Mouse (Mus musculus) liver, embryonic 15.5 days (tissue): ENCODE data around the gene Gm34653. TPM values are rescaled to one million over a fixed set of nuclear protein-coding genes. Genes with fewer than 3 reads are reported as not detected.

Source experiments
- ATAC-seq: fragments of 200-750 bp; cut with Nextera tagmentation; 2 replicates; pipeline ENCODE4 v1.8.0; 2017; ENCODE audit warnings: moderate number of reproducible peaks, mild to moderate bottlenecking, moderate library complexity; ENCODE audit not compliant: insufficient read depth
- H3K27ac ChIP-seq: fragments of 300-500 bp; sonication (generic); replicated peaks from 2 replicates; pipeline ENCODE4 v1.5.1; 2015; ENCODE audit warnings: mild to moderate bottlenecking, inconsistent platforms
- H3K27me3 ChIP-seq: fragments of 300-500 bp; sonication (generic); 2 replicates; pipeline ENCODE4 v1.6.1; 2015; ENCODE audit warnings: mild to moderate bottlenecking, inconsistent platforms
- H3K36me3 ChIP-seq: fragments of 300-500 bp; sonication (generic); replicated peaks from 2 replicates; pipeline ENCODE4 v1.6.1; 2015; ENCODE audit warnings: moderate library complexity, mild to moderate bottlenecking, inconsistent platforms
- H3K4me1 ChIP-seq: fragments of 300-500 bp; sonication (generic); replicated peaks from 2 replicates; pipeline ENCODE4 v1.6.1; 2015; ENCODE audit warnings: inconsistent platforms
- H3K4me2 ChIP-seq: fragments of 300-500 bp; sonication (generic); 2 replicates; pipeline ENCODE4 v1.6.1; 2015; ENCODE audit warnings: moderate library complexity, mild to moderate bottlenecking, inconsistent platforms
- H3K4me3 ChIP-seq: fragments of 300-500 bp; sonication (generic); replicated peaks from 2 replicates; pipeline ENCODE4 v1.5.1; 2015; ENCODE audit warnings: mild to moderate bottlenecking, inconsistent platforms
- H3K9ac ChIP-seq: fragments of 300-500 bp; sonication (generic); 2 replicates; pipeline ENCODE4 v1.6.1; 2015; ENCODE audit warnings: moderate library complexity, mild to moderate bottlenecking, inconsistent platforms
- H3K9me3 ChIP-seq: fragments of 300-500 bp; sonication (generic); replicated peaks from 2 replicates; pipeline ENCODE4 v1.6.1; 2016; ENCODE audit warnings: inconsistent platforms
- WGBS: fragments of 180-500 bp; shearing (Covaris S2); methylation state at CpG from one replicate; pipeline ENCODE4 v1.1.7; 2015; ENCODE audit warnings: mixed read lengths; ENCODE audit not compliant: insufficient replicate concordance; 5-methylcytosine and 5-hydroxymethylcytosine counted together
- polyA plus RNA-seq: library from polyadenylated mRNA; unstranded; fragments of >200 nt; fragmentation: Nextera tagmentation; extraction: Ambion mirVana; gene quantifications from 2 replicates; pipeline ENCODE4 v1.2.1, GENCODE M21; 2015

Gm34653 gene
- polyA plus RNA-seq, 1 experiment from 2014 or later: not detected

GRCm38 (mm10) chr2:34843211-34843939 is 10.6 kb downstream of the Gm34653 start:
- Histone ChIP-seq H3K27me3 (no peaks in the 10 kb centered on the region), H3K4me2 (no peak overlapping the region), H3K27ac (no peak overlapping the region), H3K9ac (no peak overlapping the region), H3K4me3 (no peak overlapping the region), H3K36me3 (no peaks in the 10 kb centered on the region), H3K9me3 (no peaks in the 10 kb centered on the region), H3K4me1 (no peaks in the 10 kb centered on the region)
- no peak for ATAC-seq
- WGBS: 60% methylated on average over 11 of the region's 11 CpGs

GRCm38 (mm10) chr2:34847702-34848101 is 14.9 kb downstream of the Gm34653 start:
- Histone ChIP-seq H3K4me3 (no peak overlapping the region), H3K9ac (no peak overlapping the region), H3K36me3 (peaks cover 38% of the 10 kb centered on the region), H3K9me3 (no peaks in the 10 kb centered on the region), H3K27me3 (no peaks in the 10 kb centered on the region), H3K4me1 (no peaks in the 10 kb centered on the region), H3K27ac (no peak overlapping the region), H3K4me2 (no peak overlapping the region)
- ATAC-seq: no peak
- WGBS: 78% methylated on average over 1 of the region's 1 CpGs

GRCm38 (mm10) chr2:34855265-34855664 is 22.5 kb downstream of the Gm34653 start:
- Histone ChIP-seq H3K9ac (no peak overlapping the region), H3K9me3 (no peaks in the 10 kb centered on the region), H3K36me3 (peaks cover 100% of the 10 kb centered on the region), H3K27ac (no peak overlapping the region), H3K27me3 (no peaks in the 10 kb centered on the region), H3K4me3 (no peak overlapping the region), H3K4me1 (peaks cover 9% of the 10 kb centered on the region), H3K4me2 (no peak overlapping the region)
- peak; percentile 15; the same call in 1 of the 2 replicates for ATAC-seq
- 89% methylated on average over 4 of the region's 4 CpGs for WGBS

DNA sequence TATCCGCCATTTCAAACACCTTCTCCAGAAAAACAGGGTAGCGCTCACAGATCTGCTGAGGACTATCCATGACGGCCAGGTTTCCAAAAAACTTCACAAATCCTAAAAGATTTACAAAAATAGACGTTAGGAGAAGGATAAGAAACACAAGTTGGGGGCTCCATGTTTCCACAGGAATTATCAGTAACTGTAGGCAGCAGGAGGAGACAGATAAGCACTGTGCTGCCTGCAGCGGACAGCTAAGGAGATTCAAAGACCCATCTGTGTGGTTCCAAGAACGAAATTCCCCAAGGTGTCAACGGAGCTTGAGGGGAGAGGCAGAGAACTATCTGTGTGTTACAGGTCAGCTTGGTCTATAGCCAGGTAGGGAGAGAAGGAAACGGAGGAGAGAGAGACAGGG is 24.9 kb downstream of the Gm34653 start:
- Histone ChIP-seq H3K4me3 (no peak overlapping the region), H3K36me3 (peaks cover 93% of the 10 kb centered on the region), H3K9me3 (no peaks in the 10 kb centered on the region), H3K4me2 (no peak overlapping the region), H3K4me1 (peaks cover 9% of the 10 kb centered on the region), H3K27ac (no peak overlapping the region), H3K9ac (no peak overlapping the region), H3K27me3 (no peaks in the 10 kb centered on the region)
- ATAC-seq: no peak
- 47% methylated on average over 8 of the region's 8 CpGs for WGBS

DNA sequence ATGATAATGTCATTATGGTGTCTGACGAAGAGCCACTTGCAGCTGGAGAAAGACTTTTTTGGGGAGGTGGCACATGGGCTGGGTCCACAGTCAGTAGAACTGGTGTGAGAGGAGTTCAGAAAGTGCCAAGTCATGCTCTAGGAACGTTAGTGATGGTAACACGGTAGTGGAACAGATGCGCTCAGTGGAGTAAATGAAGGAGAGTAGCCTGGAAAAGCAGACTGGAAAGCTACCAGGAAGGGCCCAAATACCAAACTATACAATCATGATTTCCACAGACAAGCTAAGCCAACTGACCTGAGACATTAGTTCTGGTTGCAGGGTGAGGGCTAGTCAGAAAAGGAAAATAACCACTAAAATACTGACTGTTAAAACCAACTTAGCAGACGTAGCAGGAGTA is 36.9 kb downstream of the Gm34653 start:
- H3K4me1 ChIP-seq: peaks cover 40% of the 10 kb centered on the region
- H3K9me3 ChIP-seq: no peaks in the 10 kb centered on the region
- ATAC-seq: peak; percentile 74
- peak overlapping the region; percentile 97 for H3K27ac ChIP-seq
- WGBS: 5% methylated on average over 5 of the region's 5 CpGs
- peaks cover 29% of the 10 kb centered on the region for H3K36me3 ChIP-seq
- H3K4me3 ChIP-seq: peak overlapping the region; percentile 87
- H3K9ac ChIP-seq: peak overlapping the region; percentile 71
- H3K27me3 ChIP-seq: peaks cover 25% of the 10 kb centered on the region
- peak overlapping the region; percentile 89 for H3K4me2 ChIP-seq

GRCm38 (mm10) chr2:34870520-34871474 is 38.0 kb downstream of the Gm34653 start:
- peaks cover 40% of the 10 kb centered on the region for H3K4me1 ChIP-seq

DNA sequence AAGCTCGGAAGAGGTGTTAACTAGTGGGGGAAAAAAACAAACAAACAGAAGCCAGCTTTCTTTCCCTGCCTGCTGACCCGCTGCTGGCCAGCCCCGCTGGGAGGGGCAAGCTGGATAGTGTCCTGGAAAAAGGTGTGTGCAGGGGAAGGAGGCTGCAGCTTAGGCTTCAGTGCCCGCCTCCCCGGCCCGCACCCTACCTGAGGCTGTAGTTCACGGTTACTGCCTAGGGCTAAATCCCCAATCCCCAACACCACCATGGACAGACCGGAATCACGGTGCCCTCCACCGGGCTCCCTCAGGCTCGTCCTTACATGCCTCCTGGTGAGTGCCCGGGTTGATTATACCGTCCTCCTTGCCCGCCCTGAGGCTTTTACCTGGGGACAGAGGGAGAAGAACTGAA is 41.5 kb downstream of the Gm34653 start, which contains the start of gene Cutal:
Gene Cutal (plus strand): TSS at position 126 of the 400 bp plus-strand sequence.
- no peaks in the 10 kb centered on the region for H3K36me3 ChIP-seq
- WGBS: 17% methylated on average over 14 of the region's 14 CpGs
- peak within 1 kb of the TSS; percentile 42 for H3K9ac ChIP-seq
- peak within 1 kb of the TSS; percentile 41 for H3K4me2 ChIP-seq
- ATAC-seq: no peak
- H3K4me1 ChIP-seq: peaks cover 20% of the 10 kb centered on the region
- H3K27ac ChIP-seq: peak within 1 kb of the TSS; percentile 55
- H3K4me3 ChIP-seq: peak within 1 kb of the TSS; percentile 48
- peaks cover 57% of the 10 kb centered on the region for H3K27me3 ChIP-seq
- H3K9me3 ChIP-seq: no peaks in the 10 kb centered on the region

More at GRCm38 (mm10) chr2:34870520-34871474, 38.0 kb downstream of the Gm34653 start:
- peak; percentile 90 for ATAC-seq
- H3K9ac ChIP-seq: peak overlapping the region; percentile 93
- H3K4me2 ChIP-seq: peak overlapping the region; percentile 89
- H3K27me3 ChIP-seq: peaks cover 33% of the 10 kb centered on the region
- under 1% methylated on average over 67 of the region's 67 CpGs for WGBS
- H3K9me3 ChIP-seq: no peaks in the 10 kb centered on the region
- H3K27ac ChIP-seq: peak overlapping the region; percentile 97
- H3K4me3 ChIP-seq: peak overlapping the region; percentile 87
- peaks cover 18% of the 10 kb centered on the region for H3K36me3 ChIP-seq

GRCm38 (mm10) chr2:34874816-34875345 is 42.1 kb downstream of the Gm34653 start, which contains the start of gene Psmd5:
TSS of gene Psmd5 (minus strand) at chr2:34874968.
- Histone ChIP-seq H3K9ac (peak within 1 kb of the TSS; percentile 42), H3K36me3 (no peaks in the 10 kb centered on the region), H3K27ac (peak within 1 kb of the TSS; percentile 55), H3K9me3 (no peaks in the 10 kb centered on the region), H3K4me1 (peaks cover 14% of the 10 kb centered on the region), H3K27me3 (peaks cover 60% of the 10 kb centered on the region), H3K4me3 (peak within 1 kb of the TSS; percentile 48), H3K4me2 (peak within 1 kb of the TSS; percentile 41)
- ATAC-seq: no peak
- WGBS: 23% methylated on average over 8 of the region's 8 CpGs

GRCm38 (mm10) chr2:34880054-34880453 is 47.2 kb downstream of the Gm34653 start:
- 67% methylated on average over 10 of the region's 10 CpGs for WGBS
- 0 out of 2 replicates have a peak, but pooled peaks cover 3% of the 10 kb centered on the region for H3K4me1 ChIP-seq
- H3K36me3 ChIP-seq: no peaks in the 10 kb centered on the region
- ATAC-seq: no peak
- no peaks in the 10 kb centered on the region for H3K9me3 ChIP-seq
- no peak overlapping the region for H3K4me2 ChIP-seq
- H3K27ac ChIP-seq: no peak overlapping the region
- peaks cover 60% of the 10 kb centered on the region for H3K27me3 ChIP-seq
- no peak overlapping the region for H3K4me3 ChIP-seq
- H3K9ac ChIP-seq: no peak overlapping the region

DNA sequence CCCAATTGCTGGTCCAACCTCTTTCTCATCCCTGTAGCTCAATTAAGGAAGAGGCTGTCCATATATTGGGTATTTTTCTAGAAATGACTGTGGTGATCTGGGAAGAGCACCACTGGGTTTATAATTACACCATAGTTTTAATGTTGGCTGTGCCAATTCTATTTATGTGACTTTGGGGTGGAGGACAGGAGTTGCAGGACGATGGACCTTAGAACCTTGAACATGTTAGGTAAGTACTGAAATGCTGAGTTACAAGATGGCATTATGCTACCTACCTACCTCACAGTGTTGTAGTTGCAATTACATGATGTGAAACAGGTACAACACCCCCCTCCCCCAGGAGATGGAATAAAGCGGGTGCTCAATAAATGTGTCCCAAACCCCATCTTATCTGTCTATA is 50.0 kb downstream of the Gm34653 start:
- ATAC-seq: no peak
- Histone ChIP-seq H3K27ac (no peak overlapping the region), H3K4me1 (0 out of 2 replicates have a peak, but pooled peaks cover 3% of the 10 kb centered on the region), H3K4me2 (no peak overlapping the region), H3K4me3 (no peak overlapping the region), H3K9ac (no peak overlapping the region), H3K27me3 (peaks cover 42% of the 10 kb centered on the region), H3K9me3 (no peaks in the 10 kb centered on the region), H3K36me3 (no peaks in the 10 kb centered on the region)
- 82% methylated on average over 2 of the region's 2 CpGs for WGBS
